Mouse (Mus musculus) erythroblast, embryonic 14.5 days (primary cell): ENCODE measurements around the gene Aoc1.

Experiments used
- GATA1 ChIP-seq: IDR thresholded peaks from 2 replicates; pipeline ENCODE4 v1.6.1; 2012; ENCODE audit warnings: low read length, inconsistent platforms, mixed read lengths
- TAL1 ChIP-seq: IDR thresholded peaks from 3 replicates; pipeline ENCODE4 v1.6.1; 2012; ENCODE audit warnings: low read length, inconsistent platforms, mixed read lengths

- TF ChIP-seq TAL1: no peak
- TF ChIP-seq GATA1: no peak
These were observed 2.9 kb upstream of the Aoc1 start for GRCm38 (mm10) chr6:48869774-48870173.
